In genomic region chr6:85480685-85481084, GRCm38 (mm10) we compare ENCODE assay signal across 25 mouse cellular contexts. TPM values are rescaled to one million over a fixed set of nuclear protein-coding genes. Genes with fewer than 3 reads are reported as not detected.
DNase-seq lines count a peak whose midpoint lies in the region; TF ChIP-seq lines count a peak whose summit lies in the region.
"Had no signal": no experiment of that assay in that cellular context is flagged by ENCODE, and none has a peak within 500 bp of the region (broad histone marks: within the 10 kb centered on the region; RNA-seq: fewer than 3 reads in every experiment).

No protein-coding gene starts in this region.

- TF ChIP-seq CTCF in kidney, adult 2 months (conservative IDR thresholded peaks at IDR 0.05; ENCODE audit: insufficient read depth, insufficient read length, low read depth, low read length) = no peak

- no peaks in the 10 kb centered on the region for H3K27me3 ChIP-seq in kidney, adult 2 months (replicated peaks; ENCODE audit: control insufficient read depth, insufficient read depth, low read length)

- H3K27ac ChIP-seq in kidney, adult 2 months (ENCODE audit: insufficient read depth, low read depth, low read length) = no peak overlapping the region
- H3K27ac ChIP-seq: embryonic facial prominence, embryonic 10.5 days; limb, embryonic 12.5 days; midbrain, embryonic 12.5 days; neural tube, embryonic 15.5 days had no signal

- intact Hi-C loops in left cerebral cortex, postnatal 4 days (cut with DNase I) = no loop called here

- WGBS in kidney, adult 2 months = 36% methylated on average over 16 of the region's 16 CpGs

- H3K4me3 ChIP-seq in kidney, adult 2 months (ENCODE audit: insufficient read depth, low read depth, low read length) = no peak overlapping the region
- H3K4me3 ChIP-seq: embryonic facial prominence, embryonic 10.5 days; limb, embryonic 12.5 days; midbrain, embryonic 12.5 days; neural tube, embryonic 15.5 days had no signal

- H3K4me1 ChIP-seq in kidney, adult 2 months (ENCODE audit: control insufficient read depth, insufficient read depth, low read length) = no peaks in the 10 kb centered on the region

- TF ChIP-seq POLR2A in kidney, adult 2 months (IDR thresholded peaks at IDR 0.05; ENCODE audit: low read depth, low read length) = no peak

- peak; percentile 70 to 82 for DNase-seq in cerebellum, postnatal 10 days
- DNase-seq in cerebellum, adult 8-10 months = no peak
- DNase-seq in kidney, adult 2 months = peak; percentile 12
- no peak for DNase-seq in kidney, adult 18-20 months
- DNase-seq in left cerebral cortex, postnatal 4 days = peak; percentile 81
- DNase-seq in left cerebral cortex, adult 11 months (ENCODE audit: low spot score) = no peak
- DNase-seq in ovary, postnatal 14 days (ENCODE audit: low spot score) = no peak
- no peak for DNase-seq in embryo, embryonic 10.5 days (ENCODE audit: low spot score)
- DNase-seq: adrenal gland, postnatal 10 days; cerebellum, adult 2 months; forebrain, postnatal 0 days; gastrocnemius, postnatal 14 days; lung, adult 18-20 months; lung, postnatal 10 days had no signal

- H3K36me3 ChIP-seq in kidney, adult 2 months (ENCODE audit: control insufficient read depth, insufficient read depth, low read length) = no peaks in the 10 kb centered on the region
- H3K36me3 ChIP-seq: embryonic facial prominence, embryonic 10.5 days; limb, embryonic 12.5 days; midbrain, embryonic 12.5 days had no signal

RNA-seq across cellular contexts. Expression of gene Fbxo41, which starts 22.1 kb away (rescaled TPM):
- polyA plus RNA-seq in kidney, adult 2 months (2012; rRNA removed) = 0.07 and 0.08 TPM in 2 replicates
- 10 to 100 TPM; 88.6 to 89.6 TPM for total RNA-seq in left cerebral cortex, postnatal 4 days (2021)
- polyA plus RNA-seq: heart, embryonic 11.5 days; heart, postnatal 0 days had no signal

RNA-seq across cellular contexts. Expression of gene Pradc1, which starts 28.9 kb away (rescaled TPM):
- polyA plus RNA-seq in kidney, adult 2 months (2012; rRNA removed) = 23.1 and 27.7 TPM in 2 replicates
- 10 to 100 TPM; 14.4 to 17.8 TPM for total RNA-seq in left cerebral cortex, postnatal 4 days (2021)

RNA-seq across cellular contexts. Expression of gene Cct7, which starts 29.4 kb away (rescaled TPM):
- polyA plus RNA-seq in kidney, adult 2 months (2012; rRNA removed) = 104 and 117 TPM in 2 replicates
- total RNA-seq in left cerebral cortex, postnatal 4 days (2021) = 100 to 1,000 TPM; 310 to 311 TPM

RNA-seq across cellular contexts. Expression of gene Egr4, which starts 32.7 kb away (rescaled TPM):
- polyA plus RNA-seq in kidney, adult 2 months (2012; rRNA removed) = not detected in 2 replicates
- 1 to 10 TPM; 4.7 to 6.0 TPM for total RNA-seq in left cerebral cortex, postnatal 4 days (2021)
- total RNA-seq: gastrocnemius, postnatal 14 days had no signal
- polyA plus RNA-seq: embryonic facial prominence, embryonic 10.5 days; heart, embryonic 11.5 days; heart, postnatal 0 days; intestine, postnatal 0 days; limb, embryonic 12.5 days; liver, embryonic 11.5 days; midbrain, embryonic 12.5 days; small intestine, adult 2 months; stomach, embryonic 16.5 days; thymus, postnatal 0 days had no signal

RNA-seq across cellular contexts. Expression of gene Smyd5, which starts 48.9 kb away (rescaled TPM):
- 16.4 and 18.8 TPM in 2 replicates for polyA plus RNA-seq in kidney, adult 2 months (2012; rRNA removed)
- 10 to 100 TPM; 65.9 to 67.5 TPM for total RNA-seq in left cerebral cortex, postnatal 4 days (2021)

Comparison
In these comparisons a context has a peak if more than half of its experiments do, and no peak if none do; other contexts are left out.
1. DNase-seq: peak in cerebellum, postnatal 10 days (2 of 2), kidney, adult 2 months (single experiment) and left cerebral cortex, postnatal 4 days (single experiment); none in cerebellum, adult 8-10 months (single experiment), kidney, adult 18-20 months (single experiment), left cerebral cortex, adult 11 months (single experiment), ovary, postnatal 14 days (single experiment) and embryo, embryonic 10.5 days (single experiment).